Mouse (Mus musculus) ES-Bruce4 (cell line): ENCODE data around the gene Ptprs.

Source experiments
- CTCF ChIP-seq: IDR thresholded peaks from one replicate; pipeline ENCODE4 v1.8.1; 2011; ENCODE audit warnings: low read depth, low read length
- EP300 ChIP-seq: IDR thresholded peaks from 2 replicates; pipeline ENCODE4 v1.6.1; 2011; ENCODE audit warnings: low read depth, low read length; ENCODE audit not compliant: insufficient read depth

- TF ChIP-seq CTCF (no peak), EP300 (no peak)
Observed at GRCm38 (mm10) chr17:56418304-56418703, 58.0 kb downstream of the Ptprs start.
